Mouse (Mus musculus) mouse trophoblast stem cell (cell line): ENCODE data around the gene Sytl1.

Experiments used
- in situ Hi-C, 2 experiments: fragments of 300-500 bp; cut with MseI, MboI; formaldehyde crosslinking; loops; 2 replicates in 1 of 2; 3 replicates in 1 of 2; pipeline ENCODE4 v1.15.1; 2025

Sytl1 gene

GRCm38 (mm10) chr4:133278482-133278881 lies 15.6 kb upstream of the Sytl1 start:
- in situ Hi-C loops, result no loop called here

- in situ Hi-C loops, result no loop called here
Measured at GRCm38 (mm10) chr4:133278067-133278466, 15.2 kb upstream of the Sytl1 start.

- in situ Hi-C loops, result no loop called here
Measured at GRCm38 (mm10) chr4:133277104-133278026, 14.5 kb upstream of the Sytl1 start, which contains the start of gene Tmem222. TSS of gene Tmem222 (minus strand) at chr4:133277792.

- in situ Hi-C loops, result no loop called here
Measured at GRCm38 (mm10) chr4:133270929-133271328, 8.0 kb upstream of the Sytl1 start.

GRCm38 (mm10) chr4:133269596-133269995 lies 6.7 kb upstream of the Sytl1 start:
- in situ Hi-C loops, result no loop called here

- in situ Hi-C loops, result no loop called here
Measured at GRCm38 (mm10) chr4:133268931-133269330, 6.0 kb upstream of the Sytl1 start.

- in situ Hi-C loops, result no loop called here
Measured at GRCm38 (mm10) chr4:133266248-133266880, 3.5 kb upstream of the Sytl1 start.

GRCm38 (mm10) chr4:133265759-133266158 lies 2.8 kb upstream of the Sytl1 start:
- in situ Hi-C loops, result no loop called here

GRCm38 (mm10) chr4:133265297-133265696 lies 2.4 kb upstream of the Sytl1 start:
- in situ Hi-C loops, result no loop called here

- in situ Hi-C loops, result no loop called here
Measured at GRCm38 (mm10) chr4:133264559-133264958, 1.6 kb upstream of the Sytl1 start.

GRCm38 (mm10) chr4:133263756-133264155 lies 843 bp upstream of the Sytl1 start:
- in situ Hi-C loops, result no loop called here

GRCm38 (mm10) chr4:133262375-133262765 lies 543 bp downstream of the Sytl1 start:
- in situ Hi-C loops, result no loop called here

GRCm38 (mm10) chr4:133261641-133262374 lies 1.1 kb downstream of the Sytl1 start:
- in situ Hi-C loops, result no loop called here

- in situ Hi-C loops, result no loop called here
Measured at GRCm38 (mm10) chr4:133257798-133258408, 5.0 kb downstream of the Sytl1 start.

GRCm38 (mm10) chr4:133257230-133257629 lies 5.7 kb downstream of the Sytl1 start:
- in situ Hi-C loops, result no loop called here

- in situ Hi-C loops, result no loop called here
Measured at GRCm38 (mm10) chr4:133256820-133257219, 6.1 kb downstream of the Sytl1 start.

- in situ Hi-C loops, result no loop called here
Measured at GRCm38 (mm10) chr4:133255392-133255791, 7.5 kb downstream of the Sytl1 start.

- in situ Hi-C loops, result no loop called here
Measured at GRCm38 (mm10) chr4:133253412-133253811, 9.5 kb downstream of the Sytl1 start.

GRCm38 (mm10) chr4:133252089-133252488 lies 10.8 kb downstream of the Sytl1 start:
- in situ Hi-C loops, result no loop called here

- in situ Hi-C loops, result no loop called here
Measured at GRCm38 (mm10) chr4:133251214-133251613, 11.7 kb downstream of the Sytl1 start.

GRCm38 (mm10) chr4:133250609-133251008 lies 12.3 kb downstream of the Sytl1 start:
- in situ Hi-C loops, result no loop called here
